Mouse (Mus musculus) olfactory bulb, adult 2 months (tissue): ENCODE measurements around the gene Cdk5rap3.

Experiments
- CTCF ChIP-seq: fragments of 200-500 bp; IDR thresholded peaks from 2 replicates; pipeline ENCODE4 v1.5.1; 2012; ENCODE audit warnings: low read depth, mild to moderate bottlenecking, low read length, moderate library complexity; ENCODE audit not compliant: insufficient read depth
- POLR2A ChIP-seq: fragments of 200-500 bp; IDR thresholded peaks from 2 replicates; pipeline ENCODE4 v1.6.1; 2012; ENCODE audit warnings: mild to moderate bottlenecking, low read depth, low read length, moderate library complexity; ENCODE audit not compliant: insufficient read depth

GRCm38 (mm10) chr11:96947849-96948248, 31.6 kb upstream of the Cdk5rap3 start:
- TF ChIP-seq CTCF (no peak), POLR2A (no peak)
